Mouse (Mus musculus) heart, postnatal 0 days (tissue): ENCODE measurements at regions not wholly inside any gene's neighbourhood (a gene's known extent, or its start where the extent isn't known, plus 50 kb on each side); places are given as distances from the start of the nearest gene placed in this dataset.
"Not testable (repeated sequence)": the region's sequence is repeated elsewhere in the genome, so short reads cannot be mapped to it uniquely, and the experiment has no call there.

Experiments
- CTCF ChIP-seq: IDR thresholded peaks from 2 replicates; pipeline ENCODE4 v1.5.1; 2016; ENCODE audit warnings: antibody characterized with exemption, control low read depth, low read depth
- EP300 ChIP-seq: IDR thresholded peaks from 2 replicates; pipeline ENCODE4 v1.6.1; 2016; ENCODE audit warnings: antibody characterized with exemption, low read depth

GRCm38 (mm10) chr13:39392151-39392550 lies 431.5 kb upstream of the Slc35b3 start:
- not testable (repeated sequence) for TF ChIP-seq CTCF, EP300
